Comparison of ENCODE assay signal across 24 mouse cellular contexts in genomic region chr15:92012165-92013083, GRCm38 (mm10). TPM values are rescaled to one million over a fixed set of nuclear protein-coding genes. Genes with fewer than 3 reads are reported as not detected.
"Had no signal": no experiment of that assay in that cellular context is flagged by ENCODE, and none has a peak within 500 bp of the region (broad histone marks: within the 10 kb centered on the region; RNA-seq: fewer than 3 reads in every experiment).

No protein-coding gene starts in this region.

- H3K4me3 ChIP-seq: heart, embryonic 10.5 days; heart, embryonic 12.5 days; hindbrain, embryonic 13.5 days; hindbrain, embryonic 15.5 days; kidney, embryonic 15.5 days; limb, embryonic 13.5 days; limb, embryonic 15.5 days had no signal

- H3K27me3 ChIP-seq: heart, embryonic 12.5 days; hindbrain, embryonic 13.5 days; hindbrain, embryonic 15.5 days; kidney, embryonic 15.5 days; limb, embryonic 13.5 days; limb, embryonic 15.5 days had no signal

- H3K4me1 ChIP-seq: heart, embryonic 10.5 days; heart, embryonic 12.5 days; hindbrain, embryonic 13.5 days; hindbrain, embryonic 15.5 days; kidney, embryonic 15.5 days; limb, embryonic 13.5 days; limb, embryonic 15.5 days had no signal

- H3K36me3 ChIP-seq: heart, embryonic 10.5 days; heart, embryonic 12.5 days; hindbrain, embryonic 13.5 days; hindbrain, embryonic 15.5 days; kidney, embryonic 15.5 days; limb, embryonic 13.5 days; limb, embryonic 15.5 days had no signal

- H3K4me2 ChIP-seq: heart, embryonic 12.5 days; hindbrain, embryonic 13.5 days; hindbrain, embryonic 15.5 days; kidney, embryonic 15.5 days; limb, embryonic 13.5 days; limb, embryonic 15.5 days had no signal

- ATAC-seq: forebrain, postnatal 0 days; hindbrain, postnatal 0 days; intestine, embryonic 16.5 days had no signal

- H3K27ac ChIP-seq: heart, embryonic 10.5 days; hindbrain, embryonic 13.5 days; hindbrain, embryonic 15.5 days; hindbrain, postnatal 0 days; kidney, embryonic 15.5 days; kidney, postnatal 0 days; limb, embryonic 13.5 days; limb, embryonic 15.5 days had no signal

- DNase-seq: forebrain, postnatal 0 days; gastrocnemius, postnatal 14 days; gastrocnemius, postnatal 36 days; heart, adult 18-20 months; heart, postnatal 10 days; kidney, adult 11 months; kidney, adult 2 months; kidney, adult 9 months; kidney, postnatal 14 days; kidney, postnatal 36 days; layer of hippocampus, adult 9-11 months; layer of hippocampus, postnatal 36 days; left cerebral cortex, postnatal 4 days had no signal

- H3K9ac ChIP-seq: forebrain, postnatal 0 days; heart, embryonic 12.5 days; hindbrain, embryonic 13.5 days; hindbrain, embryonic 15.5 days; kidney, embryonic 15.5 days; limb, embryonic 13.5 days; limb, embryonic 15.5 days had no signal

- H3K9me3 ChIP-seq: heart, embryonic 10.5 days; heart, embryonic 12.5 days; hindbrain, embryonic 13.5 days; hindbrain, embryonic 15.5 days; kidney, embryonic 15.5 days; limb, embryonic 13.5 days; limb, embryonic 15.5 days had no signal

RNA-seq across cellular contexts. Expression of gene Cntn1, which starts 38.5 kb away (rescaled TPM):
- total RNA-seq: hematopoietic stem cell, adult 5-6 weeks had no signal
